Comparison of ENCODE assay signal across 22 mouse cellular contexts in genomic region chr2:18977201-18977805, GRCm38 (mm10). TPM values are rescaled to one million over a fixed set of nuclear protein-coding genes. Genes with fewer than 3 reads are reported as not detected.
A peak's percentile ranks its signal among the peaks of the same experiment; 100 is the strongest.
DNase-seq lines count a peak whose midpoint lies in the region; ATAC-seq and TF ChIP-seq lines count a peak whose summit lies in the region.
"Had no signal": no experiment of that assay in that cellular context is flagged by ENCODE, and none has a peak within 500 bp of the region (broad histone marks: within the 10 kb centered on the region; RNA-seq: fewer than 3 reads in every experiment).

No protein-coding gene starts in this region.

- no peak overlapping the region for H3K9ac ChIP-seq in lung, postnatal 0 days (replicated peaks; ENCODE audit: low read depth)
- H3K9ac ChIP-seq: embryonic facial prominence, embryonic 15.5 days; hindbrain, embryonic 13.5 days; intestine, embryonic 15.5 days had no signal

- no peaks in the 10 kb centered on the region for H3K36me3 ChIP-seq in lung, postnatal 0 days (ENCODE audit: insufficient read depth, low read length)
- H3K36me3 ChIP-seq: embryonic facial prominence, embryonic 15.5 days; hindbrain, embryonic 13.5 days; intestine, embryonic 15.5 days had no signal

- H3K9me3 ChIP-seq in lung, postnatal 0 days (ENCODE audit: low read length) = 0 out of 2 replicates have a peak, but pooled peaks cover 4% of the 10 kb centered on the region
- H3K9me3 ChIP-seq: intestine, embryonic 15.5 days had no signal

- H3K27me3 ChIP-seq in lung, postnatal 0 days (replicated peaks; ENCODE audit: insufficient read depth, low read length) = no peaks in the 10 kb centered on the region
- H3K27me3 ChIP-seq in cerebellum, adult 2 months (ENCODE audit: control insufficient read depth, insufficient read depth, low read length) = no peaks in the 10 kb centered on the region
- H3K27me3 ChIP-seq: embryonic facial prominence, embryonic 15.5 days; hindbrain, embryonic 13.5 days; intestine, embryonic 15.5 days; Patski had no signal

- no peak for TF ChIP-seq CTCF in lung, postnatal 0 days (IDR thresholded peaks at IDR 0.05)
- TF ChIP-seq CTCF in cerebellum, adult 2 months (IDR thresholded peaks at IDR 0.05; ENCODE audit: borderline replicate concordance, insufficient read depth, low read depth, low read length) = no peak

- no peak overlapping the region for H3K27ac ChIP-seq in lung, postnatal 0 days (ENCODE audit: low read length)
- H3K27ac ChIP-seq in cerebellum, adult 2 months (ENCODE audit: insufficient read depth, low read length) = no peak overlapping the region
- H3K27ac ChIP-seq: embryonic facial prominence, embryonic 15.5 days; forebrain, embryonic 10.5 days; heart, embryonic 10.5 days; hindbrain, embryonic 13.5 days; hindbrain, postnatal 0 days; intestine, embryonic 15.5 days had no signal

- 68% methylated on average over 10 of the region's 10 CpGs for WGBS in lung, postnatal 0 days
- WGBS in cerebellum, adult 2 months = 92% methylated on average over 10 of the region's 10 CpGs

- TF ChIP-seq EP300 in lung, postnatal 0 days (IDR thresholded peaks at IDR 0.05) = no peak

- peak; percentile 25 for DNase-seq in lung, postnatal 0 days (ENCODE audit: low spot score)
- no peak for DNase-seq in lung, postnatal 25 days (ENCODE audit: low spot score)
- DNase-seq in R1 (ENCODE audit: low read depth, low spot score) = peak; percentile 78
- DNase-seq in cerebellum, adult 2 months = no peak
- no peak for DNase-seq in spleen, adult 18-20 months
- DNase-seq: adrenal gland, postnatal 14 days; cerebellum, adult 18-20 months; cerebellum, postnatal 10 days; embryo, embryonic 11 days; gastrocnemius, postnatal 36 days; heart, adult 18-20 months; heart, postnatal 10 days had no signal

- no peaks in the 10 kb centered on the region for H3K4me1 ChIP-seq in lung, postnatal 0 days (ENCODE audit: insufficient read depth, low read depth, low read length)
- 0 out of 2 replicates have a peak, but pooled peaks cover 2% of the 10 kb centered on the region for H3K4me1 ChIP-seq in cerebellum, adult 2 months (ENCODE audit: control insufficient read depth, insufficient read depth, low read length)
- H3K4me1 ChIP-seq: embryonic facial prominence, embryonic 15.5 days; intestine, embryonic 15.5 days had no signal

- TF ChIP-seq POLR2A in cerebellum, adult 2 months (IDR thresholded peaks at IDR 0.05; ENCODE audit: borderline replicate concordance, insufficient read depth, low read length) = no peak

- H3K4me2 ChIP-seq in lung, postnatal 0 days (replicated peaks; ENCODE audit: low read depth, low read length) = no peak overlapping the region
- H3K4me2 ChIP-seq: embryonic facial prominence, embryonic 15.5 days; hindbrain, embryonic 13.5 days; intestine, embryonic 15.5 days had no signal

- ATAC-seq in lung, postnatal 0 days = no peak
- ATAC-seq in inflammation-experienced regulatory T-cells, adult 6 months = peak; percentile 71
- ATAC-seq: forebrain, embryonic 14.5 days; hindbrain, postnatal 0 days; intestine, embryonic 15.5 days; Patski had no signal

- H3K4me3 ChIP-seq in lung, postnatal 0 days (ENCODE audit: low read depth, low read length) = no peak overlapping the region
- no peak overlapping the region for H3K4me3 ChIP-seq in cerebellum, adult 2 months (replicated peaks; ENCODE audit: insufficient read depth, low read depth, low read length)
- H3K4me3 ChIP-seq: embryonic facial prominence, embryonic 15.5 days; erythroblast, embryonic 14.5 days; forebrain, embryonic 10.5 days; heart, embryonic 10.5 days; hindbrain, embryonic 13.5 days; intestine, embryonic 15.5 days had no signal

RNA-seq across cellular contexts. Expression of gene Pip4k2a, which starts 20.6 kb away (rescaled TPM):
- polyA plus RNA-seq in lung, postnatal 0 days (2015; fragmentation: Nextera tagmentation; extraction: Ambion mirVana) = 5.0 and 6.6 TPM in 2 replicates
- polyA plus RNA-seq in inflammation-experienced regulatory T-cells, adult 6 months (2017; shearing (Covaris generic)) = 10 to 100 TPM; 16.7 to 23.5 (median 18.4) TPM
- polyA plus RNA-seq in cerebellum, adult 2 months (2012; rRNA removed) = 67.8 and 78.1 TPM in 2 replicates

RNA-seq across cellular contexts. Expression of gene 4930426L09Rik, which starts 20.8 kb away (rescaled TPM):
- 0.45 and 0.55 TPM in 2 replicates for polyA plus RNA-seq in lung, postnatal 0 days (2015; fragmentation: Nextera tagmentation; extraction: Ambion mirVana)
- polyA plus RNA-seq in inflammation-experienced regulatory T-cells, adult 6 months (2017; shearing (Covaris generic)) = under 1 TPM; 0.33 to 0.99 (median 0.41) TPM
- 0.89 and 0.98 TPM in 2 replicates for polyA plus RNA-seq in cerebellum, adult 2 months (2012; rRNA removed)
- polyA plus RNA-seq: erythroblast, embryonic 14.5 days had no signal

Comparison
In these comparisons a context has a peak if more than half of its experiments do, and no peak if none do; other contexts are left out.
1. DNase-seq: peak in lung, postnatal 0 days (single experiment) and R1 (single experiment); none in lung, postnatal 25 days (single experiment), cerebellum, adult 2 months (0 of 2) and spleen, adult 18-20 months (0 of 2).